Mouse (Mus musculus): Measurements from ENCODE around the gene Zkscan4.
A peak's percentile ranks its signal among the peaks of the same experiment; 100 is the strongest.
"Not testable (repeated sequence)": the region's sequence is repeated elsewhere in the genome, so short reads cannot be mapped to it uniquely, and the experiment has no call there.

Zkscan4 gene

DNA sequence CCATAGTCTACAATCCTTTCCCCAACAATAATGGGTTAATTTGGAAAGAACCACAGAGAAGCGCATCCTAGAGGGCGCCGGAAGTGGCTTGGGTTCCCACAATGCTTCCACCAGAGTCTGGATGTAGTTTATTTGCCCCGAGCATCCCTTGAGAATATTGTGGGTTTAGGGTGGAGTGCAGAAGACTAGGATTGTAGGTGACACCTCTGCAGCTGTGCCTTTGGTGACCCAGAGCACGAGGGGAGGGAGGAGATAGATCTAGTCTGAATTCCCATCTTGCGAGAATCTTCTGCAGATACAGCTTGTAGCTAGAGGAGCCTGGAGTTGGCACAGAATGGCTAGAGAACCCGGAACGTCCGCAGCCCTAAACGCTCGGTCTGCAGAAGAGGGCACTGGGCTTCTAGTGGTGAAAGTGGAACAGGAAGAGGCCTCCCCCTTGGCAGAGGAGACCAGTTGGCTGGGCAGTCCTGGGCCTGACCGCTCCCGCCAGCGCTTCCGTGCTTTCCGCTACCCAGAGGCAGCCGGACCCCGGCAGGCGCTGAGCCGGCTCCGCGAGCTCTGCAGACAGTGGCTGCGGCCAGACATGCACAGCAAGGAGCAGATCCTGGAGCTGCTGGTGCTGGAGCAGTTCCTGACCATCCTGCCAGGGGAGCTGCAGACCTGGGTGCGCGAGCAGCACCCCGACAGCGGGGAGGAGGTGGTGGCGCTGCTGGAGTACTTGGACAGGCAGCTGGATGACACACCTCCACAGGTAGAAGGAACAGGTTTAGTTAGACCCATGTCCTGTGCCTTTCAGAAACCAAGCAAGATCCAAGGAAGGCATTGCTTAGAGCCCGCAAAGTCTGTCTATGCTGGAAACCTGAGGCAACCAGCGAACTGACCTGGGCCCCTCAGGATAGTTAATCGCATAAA lies at the start of gene Zkscan4, which contains the start of gene Gm10065:
Zkscan4 (plus strand) TSS at position 149 of the 912 bp plus-strand sequence.
Gm10065 (minus strand) TSS at position 683 of the 912 bp plus-strand sequence.
- not testable (repeated sequence) for DNase-seq (ENCODE audit: low read depth, low spot score)

DNA sequence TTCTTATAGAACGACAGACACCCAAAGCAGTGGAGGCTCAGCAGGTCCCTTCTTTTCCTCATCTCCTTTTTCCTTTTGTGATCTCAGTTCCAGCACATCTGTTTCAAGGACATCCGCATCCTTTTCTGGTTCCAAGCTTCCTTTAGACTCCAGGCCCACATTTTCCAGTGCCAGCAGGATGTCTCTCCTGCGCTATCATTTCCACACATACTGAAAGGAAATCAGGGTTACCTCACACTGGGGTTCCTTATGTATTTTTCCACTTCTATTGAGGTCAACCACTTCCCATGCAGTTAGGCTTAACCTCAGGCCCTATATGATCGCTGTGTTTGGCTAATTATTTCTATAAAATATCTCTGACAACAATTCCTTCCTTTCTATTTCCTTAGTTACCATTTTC lies 43.2 kb upstream of the Zkscan4 start:
- no peak for DNase-seq (ENCODE audit: low read depth, low spot score)

- peak; percentile 50 for DNase-seq (ENCODE audit: low read depth, low spot score)
Observed at GRCm38 (mm10) chr13:21440503-21441206, 38.1 kb upstream of the Zkscan4 start, which contains the start of gene Pgbd1. TSS of gene Pgbd1 (minus strand) at chr13:21441058.

GRCm38 (mm10) chr13:21441207-21441572 lies 37.5 kb upstream of the Zkscan4 start:
- no peak for DNase-seq (ENCODE audit: low read depth, low spot score)

GRCm38 (mm10) chr13:21446796-21447195 lies 31.9 kb upstream of the Zkscan4 start:
- no peak for DNase-seq (ENCODE audit: low read depth, low spot score)

DNA sequence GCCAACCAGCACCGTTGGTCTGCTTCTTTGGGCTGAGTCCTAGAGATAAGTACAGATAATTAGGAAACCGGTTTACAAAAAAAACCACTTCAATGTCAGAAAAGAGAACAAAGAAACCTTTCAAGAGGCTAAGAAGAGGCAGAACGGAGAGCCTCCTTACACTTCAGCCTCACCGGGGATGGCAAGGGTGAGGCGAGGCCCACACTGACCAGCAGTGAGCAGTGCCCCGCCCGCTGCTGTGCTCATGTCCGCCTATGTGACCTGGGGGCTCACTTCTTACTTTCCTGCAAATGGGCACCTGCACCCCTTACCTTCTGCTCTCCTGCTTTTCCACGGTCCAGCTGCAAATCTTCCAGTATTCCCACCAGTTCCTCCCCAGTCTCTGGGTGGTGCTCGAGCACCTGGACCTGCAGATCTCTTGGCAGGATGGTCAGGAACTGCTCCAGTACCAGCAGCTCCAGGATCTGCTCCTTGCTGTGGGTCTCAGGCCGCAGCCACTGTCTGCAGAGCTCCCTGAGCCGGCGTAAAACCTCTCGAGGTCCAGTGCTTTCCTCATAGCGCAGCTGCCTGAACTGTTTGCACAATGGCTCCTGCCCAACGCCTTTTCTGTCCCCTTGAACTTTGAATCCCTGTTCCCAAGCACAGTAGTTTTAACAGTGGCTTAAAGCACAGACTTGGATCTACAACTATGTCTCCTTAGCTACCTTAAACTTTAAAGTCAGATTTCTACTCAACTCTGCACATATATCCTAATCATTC lies 30.7 kb upstream of the Zkscan4 start:
- no peak for DNase-seq (ENCODE audit: low read depth, low spot score)

DNA sequence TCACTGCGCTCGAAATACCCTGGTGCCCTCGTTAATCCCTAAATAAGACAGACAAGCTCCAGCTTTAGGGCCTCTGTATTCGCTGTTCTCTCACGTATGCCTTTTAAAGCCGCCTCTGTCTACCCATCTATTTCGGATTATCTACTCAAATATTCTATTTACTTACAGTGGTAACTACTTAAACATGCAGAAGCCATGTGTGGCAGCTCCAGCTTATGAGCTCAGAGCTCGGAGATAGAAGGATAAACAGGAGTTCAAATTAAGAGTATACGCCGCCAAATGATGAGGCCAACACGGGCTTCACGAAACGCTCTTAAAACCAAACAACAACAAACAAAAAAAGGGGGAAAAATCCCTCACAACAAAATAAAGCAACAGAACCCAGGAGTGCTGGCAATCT lies 25.7 kb upstream of the Zkscan4 start:
- no peak for DNase-seq (ENCODE audit: low read depth, low spot score)

DNA sequence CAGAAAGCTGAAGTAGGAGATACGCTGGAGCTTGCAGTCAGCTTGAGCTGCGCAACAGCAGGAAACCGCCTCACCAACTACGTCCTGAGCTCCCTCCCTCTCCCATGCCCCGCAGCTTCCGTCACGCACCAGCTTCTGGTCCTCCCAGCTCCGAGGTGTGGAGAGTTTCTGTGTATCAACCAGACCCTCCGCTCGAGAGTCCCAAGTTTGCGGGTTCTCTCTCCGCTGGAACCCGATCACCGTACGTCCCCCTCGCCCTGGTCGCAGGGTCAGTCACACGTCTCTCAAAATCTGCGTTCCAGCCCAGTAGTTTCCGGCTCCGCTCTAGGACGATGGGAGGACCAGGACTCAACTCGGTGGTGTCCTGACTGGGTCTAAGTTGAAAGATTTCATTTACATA lies 25.3 kb upstream of the Zkscan4 start, which contains the start of gene Zscan26:
Zscan26 (minus strand) TSS at position 282 of the 400 bp plus-strand sequence.
- DNase-seq (ENCODE audit: low read depth, low spot score), result peak; percentile 50

GRCm38 (mm10) chr13:21454133-21454532 lies 24.6 kb upstream of the Zkscan4 start:
- DNase-seq (ENCODE audit: low read depth, low spot score), result no peak

DNA sequence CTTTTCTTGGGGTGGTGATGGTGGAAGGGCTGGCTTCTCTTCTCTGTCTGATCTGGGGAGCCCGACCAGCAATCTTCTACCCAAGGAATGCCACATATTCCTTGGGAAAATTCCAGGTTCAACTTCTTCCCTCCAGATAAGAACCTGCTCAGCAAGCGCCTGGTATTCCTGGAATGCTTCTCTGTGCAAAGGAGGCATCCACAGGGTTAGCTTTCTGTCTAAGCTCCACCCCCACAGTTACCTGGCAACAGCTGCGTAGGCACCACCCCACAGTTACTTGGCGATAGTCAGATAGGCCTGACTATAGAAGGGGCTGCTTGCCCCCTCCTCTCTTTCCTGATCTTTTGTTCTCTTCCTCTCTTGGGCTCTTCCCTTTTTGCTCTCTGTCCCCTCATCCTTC lies 22.4 kb upstream of the Zkscan4 start:
- DNase-seq (ENCODE audit: low read depth, low spot score), result no peak

DNA sequence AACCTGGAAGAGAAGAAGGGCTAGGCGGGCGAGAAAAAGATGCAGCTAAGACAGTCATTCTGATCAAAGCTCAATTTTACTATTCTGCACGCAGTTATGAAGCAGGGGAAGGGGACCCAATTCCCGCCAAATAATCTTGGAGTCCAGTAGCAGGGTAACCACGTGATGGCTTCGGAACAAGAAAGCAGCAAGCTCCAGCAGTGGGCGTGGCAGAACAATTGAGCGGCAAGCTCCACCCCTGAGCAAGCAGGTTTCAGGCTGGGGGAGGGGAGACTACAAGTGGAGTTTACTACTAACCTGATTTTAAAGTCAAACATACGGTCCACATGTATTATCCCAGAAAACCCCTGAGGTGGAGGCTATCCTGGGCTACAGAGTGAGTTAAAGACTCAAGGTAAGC lies 16.2 kb upstream of the Zkscan4 start:
- DNase-seq (ENCODE audit: low read depth, low spot score), result not testable (repeated sequence)

DNA sequence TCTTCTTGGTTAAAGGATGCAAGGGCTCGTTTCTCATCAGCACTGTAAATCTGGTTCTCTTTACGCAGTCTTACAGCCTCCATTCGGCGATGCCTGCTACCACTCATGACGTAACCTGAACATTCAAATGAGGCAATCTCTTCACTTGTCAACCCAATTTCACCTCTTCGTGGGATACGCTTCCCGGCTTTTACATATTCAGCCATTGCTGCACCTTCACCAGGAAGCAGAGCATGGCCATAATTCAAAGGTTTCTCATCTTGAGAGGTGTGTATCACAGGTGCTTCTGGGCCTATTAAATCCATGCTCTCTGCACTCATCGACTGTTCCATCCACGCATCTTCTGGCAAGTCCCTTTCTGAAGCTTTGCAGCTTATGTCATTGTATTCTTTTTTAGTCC lies 11.4 kb upstream of the Zkscan4 start:
- DNase-seq (ENCODE audit: low read depth, low spot score), result no peak

- DNase-seq (ENCODE audit: low read depth, low spot score), result peak; percentile 93
Observed at GRCm38 (mm10) chr13:21468061-21469019, 10.4 kb upstream of the Zkscan4 start, which contains the start of gene Nkapl. TSS of gene Nkapl (minus strand) at chr13:21468509.

GRCm38 (mm10) chr13:21469097-21469496 lies 9.6 kb upstream of the Zkscan4 start:
- DNase-seq (ENCODE audit: low read depth, low spot score), result no peak

DNA sequence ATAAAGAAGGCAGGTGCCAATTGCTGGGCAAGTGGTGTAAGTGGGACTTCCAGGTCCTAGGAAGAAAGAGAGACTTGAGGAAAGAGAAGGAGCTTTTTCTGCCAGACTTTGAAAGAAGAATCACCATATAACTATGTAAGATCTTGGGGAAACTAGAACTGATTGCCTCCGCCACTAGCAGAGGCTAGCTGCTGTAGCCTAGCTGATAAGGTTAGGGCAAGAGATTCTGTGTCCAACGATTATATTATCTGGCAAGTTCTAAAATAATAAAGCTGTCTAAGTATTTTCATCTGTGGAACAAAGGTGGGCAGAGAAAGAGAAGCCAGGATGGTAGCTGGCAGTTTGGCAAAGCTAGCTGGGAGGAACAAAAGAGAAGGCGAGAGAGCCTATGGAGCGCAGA lies 6.3 kb upstream of the Zkscan4 start:
- no peak for DNase-seq (ENCODE audit: low read depth, low spot score)

DNA sequence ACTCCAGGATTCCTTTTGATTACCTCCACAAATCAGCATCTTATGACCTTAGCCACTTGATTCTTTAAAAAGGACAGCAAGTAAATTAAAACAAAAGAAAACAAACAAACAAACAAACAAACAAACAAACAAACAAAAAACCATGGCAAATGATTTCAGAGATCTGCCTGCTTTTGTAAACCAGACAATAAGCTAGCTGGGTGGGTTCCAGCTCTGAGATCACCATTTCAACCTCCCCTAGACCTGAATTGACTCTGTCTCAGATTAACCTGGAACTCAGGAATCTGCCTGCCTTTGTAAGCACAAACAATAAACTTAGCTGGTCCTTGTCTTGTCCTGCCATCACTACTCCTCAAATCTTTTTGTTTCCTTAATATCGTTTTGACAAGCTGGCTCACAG lies 8.2 kb downstream of the Zkscan4 start:
- DNase-seq (ENCODE audit: low read depth, low spot score), result no peak

DNA sequence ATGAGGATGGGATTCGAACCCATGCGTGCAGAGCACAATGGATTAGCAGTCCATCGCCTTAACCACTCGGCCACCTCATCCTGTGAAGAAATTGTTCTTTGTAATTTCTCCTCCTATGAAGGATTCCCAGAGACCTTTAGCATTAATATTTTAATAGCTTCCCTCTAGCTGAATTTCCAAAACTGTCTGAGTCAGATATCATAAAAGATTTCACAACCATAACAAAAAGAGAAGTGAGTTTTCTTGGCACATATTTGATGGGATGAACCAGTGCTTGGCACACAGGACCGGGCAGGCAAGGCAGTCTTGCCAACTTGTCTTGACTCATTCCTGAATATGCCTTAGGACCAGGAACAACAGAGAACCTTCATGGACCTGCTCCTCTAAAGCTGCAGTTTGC lies 14.1 kb downstream of the Zkscan4 start:
- DNase-seq (ENCODE audit: low read depth, low spot score), result no peak

GRCm38 (mm10) chr13:21495080-21495479 lies 16.4 kb downstream of the Zkscan4 start, which contains the start of gene AK157302:
TSS of gene AK157302 (plus strand) at chr13:21495223.
- DNase-seq (ENCODE audit: low read depth, low spot score), result no peak

- not testable (repeated sequence) for DNase-seq (ENCODE audit: low read depth, low spot score)
Observed at GRCm38 (mm10) chr13:21501182-21501581, 22.5 kb downstream of the Zkscan4 start, which contains the start of gene Gm11273. TSS of gene Gm11273 (minus strand) at chr13:21501418.

DNA sequence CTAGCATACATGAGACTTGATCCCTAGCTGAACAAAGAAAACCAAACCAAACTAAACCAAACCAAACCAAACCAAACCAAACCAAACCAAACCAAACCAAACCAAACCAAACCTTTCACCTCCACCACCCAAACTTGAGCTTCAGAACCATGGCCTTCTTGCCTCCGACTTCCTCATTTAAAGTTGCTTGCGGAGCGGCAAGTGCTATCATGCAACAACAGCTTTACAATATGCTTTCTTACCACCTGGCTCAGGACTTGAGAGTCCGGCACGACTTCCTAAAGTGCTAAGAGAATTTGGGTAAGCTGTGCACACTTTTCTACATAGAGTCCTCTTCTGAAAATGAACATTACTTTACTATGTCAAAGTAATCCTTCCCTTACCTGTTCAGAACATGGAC lies 23.6 kb downstream of the Zkscan4 start:
- DNase-seq (ENCODE audit: low read depth, low spot score), result no peak
